Mouse (Mus musculus): Measurements from ENCODE around the gene Sstr2. TPM values are rescaled to one million over a fixed set of nuclear protein-coding genes. Genes with fewer than 3 reads are reported as not detected.

The Sstr2 gene
- polyA plus RNA-seq, 1 experiment from 2014 or later, result 25.4 TPM

DNA sequence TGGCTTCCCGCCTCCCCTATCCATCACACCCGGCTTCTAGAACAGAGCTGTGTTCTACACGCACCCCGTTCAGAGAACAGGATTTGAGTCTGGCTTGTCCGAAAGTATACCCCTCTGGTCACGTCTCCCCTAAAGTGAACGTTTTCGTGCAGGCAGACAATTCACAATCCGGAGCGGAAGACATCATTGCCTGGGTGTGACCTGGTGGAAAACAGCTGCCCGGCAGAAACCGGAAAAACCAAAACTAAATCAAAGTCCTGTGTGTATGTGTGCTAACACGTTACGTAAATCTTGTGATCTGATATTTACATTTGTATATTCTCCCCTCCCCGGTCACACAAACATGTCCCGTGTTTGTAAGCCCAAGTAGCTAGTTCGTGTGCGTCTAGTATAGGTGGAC, 6.3 kb downstream of the Sstr2 start:
- Histone ChIP-seq H3K27me3 (peaks cover 20% of the 10 kb centered on the region), H3K36me3 (replicated peaks) (peaks cover 8% of the 10 kb centered on the region; the same call in 1 of the 2 replicates), H3K4me3 (replicated peaks) (no peak overlapping the region), H3K9ac (no peak overlapping the region), H3K27ac (no peak overlapping the region), H3K9me3 (no peaks in the 10 kb centered on the region), H3K4me1 (peaks cover 7% of the 10 kb centered on the region), H3K4me2 (no peak overlapping the region)
- ATAC-seq (ENCODE audit: low FRiP score), result no peak
- WGBS, result 93% methylated on average over 18 of the region's 18 CpGs

DNA sequence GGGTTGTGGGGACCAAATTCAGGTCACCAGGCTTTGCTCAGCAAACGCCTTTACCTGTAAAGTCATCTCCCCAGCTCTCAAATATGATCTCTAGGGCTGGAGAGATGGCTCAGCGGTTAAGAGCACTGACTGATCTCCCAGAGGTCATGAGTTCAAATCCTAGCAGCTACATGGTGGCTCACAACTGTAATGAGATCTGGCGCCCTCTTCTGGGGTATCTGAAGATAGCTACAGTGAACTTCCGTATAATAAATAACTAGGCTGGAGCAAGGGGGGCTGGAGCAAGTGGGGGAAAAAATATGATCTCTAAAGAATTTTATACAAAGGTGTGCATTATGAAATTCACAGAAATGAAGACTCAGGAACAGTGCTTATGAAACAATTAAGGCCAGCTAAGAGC, 8.6 kb downstream of the Sstr2 start:
- H3K9me3 ChIP-seq, result no peaks in the 10 kb centered on the region
- 59% methylated on average over 4 of the region's 4 CpGs for WGBS

DNA sequence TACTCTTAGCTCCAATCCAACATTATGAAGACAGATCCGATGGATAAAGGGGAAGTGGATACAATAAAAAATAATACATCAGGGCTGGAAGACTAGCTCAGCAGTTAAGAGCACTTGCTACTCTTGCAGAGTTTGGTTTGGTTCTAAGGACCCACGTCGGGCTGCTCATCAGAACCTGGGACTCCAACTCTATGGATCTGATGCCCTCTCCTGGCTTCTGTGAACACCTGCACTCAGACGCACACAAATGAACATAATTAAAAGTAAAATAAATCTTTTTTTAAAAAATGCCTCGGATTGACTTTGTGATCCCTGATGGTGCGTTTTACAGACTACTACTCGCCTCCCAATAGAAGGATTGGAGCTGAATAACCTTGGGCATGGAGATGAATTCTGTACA, 11.5 kb downstream of the Sstr2 start:
- H3K4me2 ChIP-seq, result no peak overlapping the region
- no peaks in the 10 kb centered on the region for H3K4me1 ChIP-seq
- H3K27me3 ChIP-seq, result 0 out of 2 replicates have a peak, but pooled peaks cover 3% of the 10 kb centered on the region
- ATAC-seq (ENCODE audit: low FRiP score), result no peak
- 59% methylated on average over 7 of the region's 7 CpGs for WGBS
- H3K36me3 ChIP-seq (replicated peaks), result no peaks in the 10 kb centered on the region
- H3K4me3 ChIP-seq (replicated peaks), result no peak overlapping the region
- H3K27ac ChIP-seq, result no peak overlapping the region
- H3K9me3 ChIP-seq, result no peaks in the 10 kb centered on the region
- no peak overlapping the region for H3K9ac ChIP-seq

More for the DNA sequence above, 8.6 kb downstream of the Sstr2 start:
- H3K4me3 ChIP-seq (replicated peaks), result no peak overlapping the region
- H3K4me2 ChIP-seq, result no peak overlapping the region
- 0 out of 2 replicates have a peak, but pooled peaks cover 3% of the 10 kb centered on the region for H3K27me3 ChIP-seq
- ATAC-seq (ENCODE audit: low FRiP score), result no peak
- no peaks in the 10 kb centered on the region for H3K4me1 ChIP-seq
- H3K9ac ChIP-seq, result no peak overlapping the region
- peaks cover 8% of the 10 kb centered on the region; the same call in 1 of the 2 replicates for H3K36me3 ChIP-seq (replicated peaks)
- H3K27ac ChIP-seq, result no peak overlapping the region

DNA sequence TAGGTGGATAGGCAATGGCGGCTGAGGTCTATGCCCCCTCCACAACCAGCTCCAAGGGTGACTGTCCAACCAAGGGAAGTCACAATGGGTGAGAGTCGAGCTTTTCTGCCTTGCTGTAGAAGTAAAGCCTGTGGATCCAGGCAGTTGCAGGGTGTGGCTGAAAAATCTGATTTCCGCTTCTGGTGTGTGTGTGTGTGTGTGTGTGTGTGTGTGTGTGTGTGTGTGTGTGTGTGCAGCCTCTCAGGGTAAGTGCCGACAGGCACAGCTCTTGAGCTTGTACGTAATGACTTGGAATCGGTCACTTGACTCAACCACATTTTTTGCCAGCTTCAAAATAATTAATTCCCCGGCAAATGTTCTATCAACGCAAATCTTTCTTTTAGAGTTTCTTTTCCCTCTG, 12.2 kb downstream of the Sstr2 start:
- Histone ChIP-seq H3K9ac (no peak overlapping the region), H3K9me3 (no peaks in the 10 kb centered on the region), H3K36me3 (replicated peaks) (no peaks in the 10 kb centered on the region), H3K27ac (no peak overlapping the region), H3K4me2 (no peak overlapping the region), H3K4me1 (no peaks in the 10 kb centered on the region), H3K27me3 (0 out of 2 replicates have a peak, but pooled peaks cover 3% of the 10 kb centered on the region), H3K4me3 (replicated peaks) (no peak overlapping the region)
- no peak for ATAC-seq (ENCODE audit: low FRiP score)
- WGBS, result 84% methylated on average over 8 of the region's 8 CpGs

DNA sequence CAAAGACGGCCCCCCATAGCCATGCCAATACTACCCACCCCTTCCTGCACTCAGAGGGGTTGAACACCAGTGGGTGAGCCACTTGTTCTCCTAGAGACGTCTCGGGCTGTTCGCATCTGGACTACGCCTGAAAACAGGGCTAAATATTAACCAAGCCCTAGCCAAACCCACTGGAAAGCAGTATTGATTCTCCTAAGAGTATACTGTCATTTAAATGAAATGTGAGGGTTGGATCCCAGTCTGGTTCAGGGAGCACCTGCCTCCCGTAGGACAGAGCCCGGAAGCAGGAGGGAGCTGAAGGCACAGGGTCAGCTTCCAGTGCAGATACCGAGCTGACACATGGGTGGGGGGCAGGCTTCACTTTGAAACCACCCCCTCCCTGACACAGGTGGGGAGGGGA, 12.7 kb downstream of the Sstr2 start:
- H3K27me3 ChIP-seq, result 0 out of 2 replicates have a peak, but pooled peaks cover 3% of the 10 kb centered on the region
- H3K36me3 ChIP-seq (replicated peaks), result no peaks in the 10 kb centered on the region
- H3K9ac ChIP-seq, result no peak overlapping the region
- no peaks in the 10 kb centered on the region for H3K9me3 ChIP-seq
- ATAC-seq (ENCODE audit: low FRiP score), result no peak
- H3K4me3 ChIP-seq (replicated peaks), result no peak overlapping the region
- WGBS, result 86% methylated on average over 8 of the region's 8 CpGs
- H3K4me2 ChIP-seq, result no peak overlapping the region
- no peak overlapping the region for H3K27ac ChIP-seq
- no peaks in the 10 kb centered on the region for H3K4me1 ChIP-seq

DNA sequence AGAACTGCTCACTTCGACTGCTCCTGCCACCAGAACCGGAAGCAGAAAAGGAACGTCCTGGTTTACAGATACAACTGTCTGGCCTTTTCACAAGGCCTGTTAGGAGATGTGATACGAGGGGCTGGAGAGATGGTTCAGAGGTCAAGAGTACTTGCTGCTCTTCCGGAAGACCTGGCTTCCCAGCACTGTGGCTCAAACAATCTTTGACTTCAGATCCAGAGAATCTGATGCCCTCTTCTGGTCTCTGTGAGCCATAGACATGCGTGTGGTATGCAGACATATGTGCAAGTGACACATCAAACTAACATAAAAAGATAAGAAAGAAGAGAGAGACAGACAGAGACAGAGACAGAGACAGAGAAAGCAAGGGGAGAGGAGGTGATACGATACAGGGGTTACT, 13.2 kb downstream of the Sstr2 start:
- no peak for ATAC-seq (ENCODE audit: low FRiP score)
- Histone ChIP-seq H3K9ac (no peak overlapping the region), H3K27me3 (0 out of 2 replicates have a peak, but pooled peaks cover 3% of the 10 kb centered on the region), H3K27ac (no peak overlapping the region), H3K4me2 (no peak overlapping the region), H3K9me3 (no peaks in the 10 kb centered on the region), H3K36me3 (replicated peaks) (no peaks in the 10 kb centered on the region), H3K4me3 (replicated peaks) (no peak overlapping the region), H3K4me1 (no peaks in the 10 kb centered on the region)
- 85% methylated on average over 7 of the region's 7 CpGs for WGBS

DNA sequence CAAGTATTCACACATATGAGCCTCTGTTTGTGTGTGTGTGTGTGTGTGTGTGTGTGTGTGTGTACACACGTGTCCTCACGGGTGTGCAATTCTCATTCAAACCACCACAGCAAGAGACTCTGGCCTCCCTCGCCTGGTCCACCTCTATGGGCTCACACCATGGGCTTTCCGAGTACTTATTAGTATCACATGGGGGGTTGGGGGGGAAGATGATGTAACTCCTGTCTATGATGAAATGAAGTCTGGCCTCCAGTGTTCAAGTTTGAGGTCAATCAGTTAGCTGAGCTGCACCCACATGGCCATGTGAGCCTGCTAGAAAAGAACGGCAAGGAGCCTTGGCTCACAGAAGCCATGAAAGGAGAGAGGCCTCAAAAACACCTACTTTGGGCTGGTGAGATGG, 14.3 kb downstream of the Sstr2 start:
- H3K9ac ChIP-seq, result no peak overlapping the region
- WGBS, result 88% methylated on average over 5 of the region's 5 CpGs
- no peaks in the 10 kb centered on the region for H3K36me3 ChIP-seq (replicated peaks)
- H3K27me3 ChIP-seq, result 0 out of 2 replicates have a peak, but pooled peaks cover 3% of the 10 kb centered on the region
- H3K27ac ChIP-seq, result no peak overlapping the region
- no peaks in the 10 kb centered on the region for H3K4me1 ChIP-seq
- no peak for ATAC-seq (ENCODE audit: low FRiP score)
- H3K4me3 ChIP-seq (replicated peaks), result no peak overlapping the region
- no peak overlapping the region for H3K4me2 ChIP-seq
- no peaks in the 10 kb centered on the region for H3K9me3 ChIP-seq

DNA sequence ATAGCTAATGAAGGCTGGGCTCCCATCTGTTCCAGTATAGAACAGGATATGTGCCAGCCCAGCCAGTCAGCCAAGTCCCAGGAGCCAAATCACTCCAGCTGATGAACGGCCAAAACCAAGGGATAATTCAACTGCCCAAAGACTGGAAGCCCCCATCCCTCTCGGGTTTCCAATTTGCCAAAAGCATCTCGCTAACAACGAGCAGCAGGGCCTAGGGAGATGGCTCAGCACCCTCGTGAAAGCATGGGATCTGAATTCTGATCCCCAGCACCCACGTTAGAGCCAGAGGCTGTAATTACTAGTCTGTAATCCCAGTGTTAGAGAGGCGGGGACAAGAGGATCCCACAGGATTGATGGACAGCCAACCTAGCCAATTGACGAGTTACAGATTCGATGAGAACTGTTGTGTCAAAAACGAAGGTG, 15.6 kb downstream of the Sstr2 start:
- WGBS, result 75% methylated on average over 10 of the region's 10 CpGs
- no peak for ATAC-seq (ENCODE audit: low FRiP score)
- H3K27ac ChIP-seq, result no peak overlapping the region
- H3K4me2 ChIP-seq, result no peak overlapping the region
- no peaks in the 10 kb centered on the region for H3K9me3 ChIP-seq
- H3K9ac ChIP-seq, result no peak overlapping the region
- H3K4me3 ChIP-seq (replicated peaks), result no peak overlapping the region
- no peaks in the 10 kb centered on the region for H3K36me3 ChIP-seq (replicated peaks)
- H3K4me1 ChIP-seq, result no peaks in the 10 kb centered on the region
- 0 out of 2 replicates have a peak, but pooled peaks cover 2% of the 10 kb centered on the region for H3K27me3 ChIP-seq

DNA sequence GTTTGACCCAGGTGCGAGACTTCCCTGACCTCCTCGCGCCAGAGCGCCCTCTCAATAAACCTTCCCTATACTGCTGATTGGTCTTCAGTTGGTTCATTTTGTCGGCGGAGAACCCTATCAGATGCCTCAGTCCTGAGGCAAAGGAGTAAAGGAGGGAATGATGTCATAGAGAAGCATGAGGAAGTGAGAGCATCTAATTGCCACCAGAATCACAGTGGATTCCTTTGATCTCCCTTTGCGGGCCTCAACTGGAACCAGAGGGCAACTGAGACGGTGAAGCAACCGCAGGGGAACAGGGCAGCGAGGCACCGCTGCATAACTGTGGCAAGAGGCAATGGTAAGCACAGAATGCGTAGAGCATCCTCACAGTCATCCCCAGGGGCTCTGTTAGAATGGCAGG, 19.5 kb downstream of the Sstr2 start:
- 90% methylated on average over 12 of the region's 12 CpGs for WGBS
- no peak for ATAC-seq (ENCODE audit: low FRiP score)
- Histone ChIP-seq H3K4me2 (no peak overlapping the region), H3K4me3 (replicated peaks) (no peak overlapping the region), H3K4me1 (no peaks in the 10 kb centered on the region), H3K9me3 (no peaks in the 10 kb centered on the region), H3K36me3 (replicated peaks) (no peaks in the 10 kb centered on the region), H3K27ac (no peak overlapping the region), H3K27me3 (0 out of 2 replicates have a peak, but pooled peaks cover 4% of the 10 kb centered on the region), H3K9ac (no peak overlapping the region)

DNA sequence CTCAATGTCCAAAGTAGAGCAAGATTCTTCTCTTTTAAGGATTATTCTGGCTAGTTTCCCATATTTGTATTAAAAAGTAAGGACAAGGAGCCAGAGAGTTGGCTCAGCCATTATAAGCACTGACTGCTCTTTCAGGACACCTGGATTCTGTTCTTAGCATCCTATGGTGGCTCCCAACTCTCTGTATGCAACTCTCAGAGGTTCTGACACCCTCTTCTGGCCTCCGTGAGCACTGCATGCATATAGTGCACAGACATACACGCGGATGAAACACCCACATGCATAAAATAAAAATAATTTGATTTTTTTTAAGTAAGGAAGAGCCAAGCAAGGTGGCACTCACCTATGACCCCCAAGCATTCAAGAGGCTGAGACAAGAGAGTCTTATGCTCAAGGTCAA, 26.0 kb downstream of the Sstr2 start:
- peaks cover 11% of the 10 kb centered on the region for H3K4me1 ChIP-seq
- 90% methylated on average over 3 of the region's 3 CpGs for WGBS
- H3K27ac ChIP-seq, result no peak overlapping the region
- no peak overlapping the region for H3K9ac ChIP-seq
- no peaks in the 10 kb centered on the region for H3K9me3 ChIP-seq
- no peaks in the 10 kb centered on the region for H3K36me3 ChIP-seq (replicated peaks)
- H3K4me3 ChIP-seq (replicated peaks), result no peak overlapping the region
- peaks cover 12% of the 10 kb centered on the region; the same call in 1 of the 2 replicates for H3K27me3 ChIP-seq
- H3K4me2 ChIP-seq, result no peak overlapping the region
- ATAC-seq (ENCODE audit: low FRiP score), result no peak

DNA sequence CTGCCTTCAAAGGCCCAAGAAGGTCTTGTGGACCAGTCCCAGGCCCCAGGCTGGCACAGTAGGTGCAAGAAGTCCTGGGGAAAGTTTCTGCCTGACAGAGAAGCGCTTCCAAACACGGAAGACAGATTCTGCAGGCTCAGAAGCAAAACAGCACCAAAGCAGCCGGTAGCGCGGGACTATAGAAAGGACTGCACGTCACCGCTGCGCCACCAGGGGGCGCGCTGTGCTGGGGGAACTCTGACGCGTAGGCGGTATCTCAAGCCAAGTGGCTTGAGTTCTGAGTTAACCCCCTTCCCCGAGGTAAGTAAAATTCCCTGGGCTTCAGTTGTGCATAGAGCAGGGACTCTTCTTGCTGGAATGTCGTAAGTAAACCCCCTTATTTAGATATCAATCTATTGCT, 29.0 kb downstream of the Sstr2 start:
- peak overlapping the region; percentile 36; the same call in 1 of the 2 replicates for H3K4me2 ChIP-seq

DNA sequence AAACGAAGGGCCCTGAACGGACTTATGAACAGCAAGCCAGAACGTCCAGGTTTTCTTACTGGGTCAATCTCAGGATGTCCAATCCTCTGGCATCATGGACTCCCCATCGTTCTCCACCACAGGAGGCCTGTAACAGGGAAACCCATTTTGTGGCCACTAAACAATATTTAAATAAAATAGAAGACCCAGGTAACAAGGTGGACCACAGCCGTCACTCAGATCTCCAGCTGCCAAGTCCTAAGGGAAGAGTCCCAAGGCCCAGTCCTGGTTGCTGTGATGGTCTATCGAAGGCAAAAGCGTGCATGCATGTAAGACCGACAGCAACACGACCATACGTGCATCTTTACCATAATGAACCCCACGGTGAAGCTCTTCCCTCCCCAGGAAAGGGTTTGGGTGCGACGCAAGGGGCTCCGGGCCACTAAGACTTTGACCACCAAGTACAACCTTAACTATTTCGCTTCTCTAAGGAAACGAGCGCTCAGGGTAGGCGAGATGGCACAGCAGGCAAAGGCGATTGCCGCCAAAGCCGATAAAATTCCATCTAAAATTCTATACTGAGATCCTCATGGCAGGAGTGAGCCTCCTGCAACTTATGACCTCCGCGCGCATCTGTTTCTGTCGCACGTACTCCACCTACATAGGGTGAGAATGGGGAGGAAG, 29.7 kb downstream of the Sstr2 start, which contains the start of gene Cog1:
Cog1 (plus strand) TSS at position 480 of the 663 bp plus-strand sequence.
- ATAC-seq (ENCODE audit: low FRiP score), result no peak
- peaks cover 22% of the 10 kb centered on the region for H3K36me3 ChIP-seq (replicated peaks)
- peaks cover 29% of the 10 kb centered on the region for H3K4me1 ChIP-seq
- H3K27ac ChIP-seq, result peak within 1 kb of the TSS; percentile 91
- peak within 1 kb of the TSS; percentile 80 for H3K4me3 ChIP-seq (replicated peaks)
- peak within 1 kb of the TSS; percentile 89 for H3K9ac ChIP-seq
- H3K4me2 ChIP-seq, result peak within 1 kb of the TSS; percentile 73
- 43% methylated on average over 26 of the region's 26 CpGs for WGBS
- no peaks in the 10 kb centered on the region for H3K9me3 ChIP-seq
- H3K27me3 ChIP-seq, result peaks cover 8% of the 10 kb centered on the region; the same call in 1 of the 2 replicates

More for the DNA sequence above, 29.0 kb downstream of the Sstr2 start:
- peaks cover 12% of the 10 kb centered on the region; the same call in 1 of the 2 replicates for H3K27me3 ChIP-seq
- H3K36me3 ChIP-seq (replicated peaks), result peaks cover 15% of the 10 kb centered on the region
- no peak overlapping the region for H3K27ac ChIP-seq
- H3K9ac ChIP-seq, result peak overlapping the region; percentile 27; the same call in 1 of the 2 replicates
- WGBS, result 4% methylated on average over 15 of the region's 15 CpGs
- H3K4me1 ChIP-seq, result peaks cover 29% of the 10 kb centered on the region
- no peak for ATAC-seq (ENCODE audit: low FRiP score)
- H3K4me3 ChIP-seq (replicated peaks), result no peak overlapping the region
- no peaks in the 10 kb centered on the region for H3K9me3 ChIP-seq

All from forebrain, embryonic 12.5 days (tissue).